Mouse (Mus musculus) lung, adult 2 months (tissue): ENCODE data around the gene Gm20388. TPM values are rescaled to one million over a fixed set of nuclear protein-coding genes. Genes with fewer than 3 reads are reported as not detected.

Experiments used
- DNase-seq: peaks from one replicate; pipeline ENCODE4 v3.0.0; 2022
- H3K4me1 ChIP-seq: fragments of 200-500 bp; 2 replicates; pipeline ENCODE4 v1.6.1; 2011; ENCODE audit warnings: low read length; ENCODE audit not compliant: control insufficient read depth, insufficient read depth
- H3K4me3 ChIP-seq: fragments of 200-500 bp; replicated peaks from 2 replicates; pipeline ENCODE3; 2011; ENCODE audit warnings: low read depth, mild to moderate bottlenecking, control low read depth, low read length; ENCODE audit errors: extremely low read depth
- CTCF ChIP-seq: fragments of 200-500 bp; IDR thresholded peaks from 2 replicates; pipeline ENCODE4 v1.5.1; 2011; ENCODE audit warnings: mild to moderate bottlenecking, low read length, control low read depth; ENCODE audit not compliant: insufficient read depth
- POLR2A ChIP-seq: fragments of 200-500 bp; IDR thresholded peaks from 2 replicates; pipeline ENCODE4 v1.6.1; 2011; ENCODE audit warnings: low read depth, mild to moderate bottlenecking, control low read depth, low read length, borderline replicate concordance; ENCODE audit errors: extremely low read depth
- WGBS: fragments of 180-500 bp; shearing (Covaris S2); methylation state at CpG from one replicate; pipeline ENCODE4 v1.1.7; 2018; 5-methylcytosine and 5-hydroxymethylcytosine counted together
- polyA plus RNA-seq: library from polyadenylated mRNA; depleted of rRNA; stranded (reverse); fragments of >200 nt; gene quantifications from 2 replicates; pipeline ENCODE4 v1.2.3, GENCODE M21; 2012

Gm20388 gene
- polyA plus RNA-seq, 1 experiment = 67.8 TPM

- DNase-seq = no peak
- WGBS = 76% methylated on average over 4 of the region's 4 CpGs
- Histone ChIP-seq H3K4me3 (no peak overlapping the region), H3K4me1 (no peaks in the 10 kb centered on the region; the same call in 1 of the 2 replicates)
- TF ChIP-seq POLR2A = no peak
- TF ChIP-seq CTCF = no peak
These were observed 20.7 kb downstream of the Gm20388 start for GRCm38 (mm10) chr8:119931317-119931716.

GRCm38 (mm10) chr8:119933681-119934080 is 23.0 kb downstream of the Gm20388 start:
- no peaks in the 10 kb centered on the region for H3K4me1 ChIP-seq
- H3K4me3 ChIP-seq = no peak overlapping the region
- no peak for TF ChIP-seq POLR2A
- TF ChIP-seq CTCF = no peak
- no peak for DNase-seq
- WGBS = 100% methylated on average over 4 of the region's 4 CpGs

GRCm38 (mm10) chr8:119935541-119935940 is 24.9 kb downstream of the Gm20388 start:
- WGBS = 60% methylated on average over 6 of the region's 6 CpGs
- TF ChIP-seq CTCF (no peak), POLR2A (no peak)
- Histone ChIP-seq H3K4me3 (no peak overlapping the region), H3K4me1 (no peaks in the 10 kb centered on the region)
- DNase-seq = no peak

GRCm38 (mm10) chr8:119938481-119938880 is 27.8 kb downstream of the Gm20388 start:
- H3K4me1 ChIP-seq = no peaks in the 10 kb centered on the region
- TF ChIP-seq POLR2A (no peak), CTCF (no peak)
- no peak overlapping the region for H3K4me3 ChIP-seq
- no peak for DNase-seq
- WGBS = 87% methylated on average over 7 of the region's 7 CpGs

DNA sequence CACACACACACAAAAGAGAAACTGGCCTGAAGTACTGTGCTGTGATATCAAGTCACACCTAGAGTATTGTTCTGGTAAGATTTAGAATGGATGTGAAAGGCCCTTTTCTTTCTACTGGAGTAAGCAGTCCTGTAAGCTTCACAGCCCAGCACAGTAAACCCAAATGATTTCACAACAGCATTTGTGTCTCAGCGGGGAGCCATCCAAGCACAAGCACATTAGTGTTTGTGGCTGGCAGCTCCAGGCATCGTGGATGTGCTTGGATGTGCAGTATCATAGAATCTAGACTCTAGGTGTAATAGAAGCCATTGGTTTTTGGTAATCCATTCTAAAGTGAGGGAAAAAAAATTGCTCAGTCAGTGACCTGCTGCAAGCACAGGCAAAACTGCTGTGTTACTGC is 28.7 kb downstream of the Gm20388 start:
- 74% methylated on average over 2 of the region's 2 CpGs for WGBS
- TF ChIP-seq CTCF = no peak
- TF ChIP-seq POLR2A = no peak
- H3K4me1 ChIP-seq = no peaks in the 10 kb centered on the region
- DNase-seq = no peak
- H3K4me3 ChIP-seq = no peak overlapping the region

DNA sequence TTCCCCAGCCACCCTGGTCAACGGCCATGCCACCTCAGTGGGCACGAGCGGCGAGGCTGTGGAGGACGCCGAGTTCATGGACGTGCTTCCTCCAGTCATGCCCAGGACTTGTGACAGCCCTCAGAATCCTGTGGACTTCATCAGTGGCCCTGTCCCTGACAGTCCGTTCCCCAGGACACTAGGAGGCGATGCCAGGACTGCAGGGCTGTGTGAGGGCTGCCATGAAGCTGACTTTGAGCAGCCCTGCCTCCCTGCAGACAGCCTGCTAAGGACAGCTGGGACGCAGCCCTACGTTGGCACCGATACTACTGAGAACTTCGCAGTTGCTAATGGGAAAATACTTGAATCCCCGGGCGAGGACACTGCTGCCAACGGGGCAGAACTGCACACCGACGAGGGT is 30.8 kb downstream of the Gm20388 start:
- 91% methylated on average over 18 of the region's 18 CpGs for WGBS
- Histone ChIP-seq H3K4me3 (no peak overlapping the region), H3K4me1 (no peaks in the 10 kb centered on the region)
- TF ChIP-seq CTCF = no peak
- no peak for DNase-seq

DNA sequence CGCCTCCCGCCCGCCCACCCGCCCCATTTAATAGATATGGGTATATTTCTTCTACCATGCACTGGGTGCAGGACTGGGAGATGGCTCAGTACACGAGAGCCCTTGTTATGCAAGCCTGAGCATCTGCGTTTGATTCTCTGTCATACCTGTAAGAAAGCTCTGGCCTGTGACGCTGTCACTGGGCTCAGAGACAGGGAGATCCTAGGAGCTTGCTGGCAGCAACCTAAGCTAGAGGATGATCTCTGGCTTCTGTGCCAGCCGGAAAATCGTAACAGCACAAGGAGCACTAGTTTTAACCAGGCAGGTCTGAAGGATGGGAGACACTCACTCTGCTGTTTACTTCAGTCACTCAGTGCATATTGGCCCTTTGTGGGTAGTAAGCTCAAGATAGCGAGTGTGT is 33.0 kb downstream of the Gm20388 start:
- Histone ChIP-seq H3K4me3 (no peak overlapping the region), H3K4me1 (no peaks in the 10 kb centered on the region)
- DNase-seq = no peak
- WGBS = 95% methylated on average over 10 of the region's 10 CpGs
- TF ChIP-seq CTCF (no peak), POLR2A (no peak)

DNA sequence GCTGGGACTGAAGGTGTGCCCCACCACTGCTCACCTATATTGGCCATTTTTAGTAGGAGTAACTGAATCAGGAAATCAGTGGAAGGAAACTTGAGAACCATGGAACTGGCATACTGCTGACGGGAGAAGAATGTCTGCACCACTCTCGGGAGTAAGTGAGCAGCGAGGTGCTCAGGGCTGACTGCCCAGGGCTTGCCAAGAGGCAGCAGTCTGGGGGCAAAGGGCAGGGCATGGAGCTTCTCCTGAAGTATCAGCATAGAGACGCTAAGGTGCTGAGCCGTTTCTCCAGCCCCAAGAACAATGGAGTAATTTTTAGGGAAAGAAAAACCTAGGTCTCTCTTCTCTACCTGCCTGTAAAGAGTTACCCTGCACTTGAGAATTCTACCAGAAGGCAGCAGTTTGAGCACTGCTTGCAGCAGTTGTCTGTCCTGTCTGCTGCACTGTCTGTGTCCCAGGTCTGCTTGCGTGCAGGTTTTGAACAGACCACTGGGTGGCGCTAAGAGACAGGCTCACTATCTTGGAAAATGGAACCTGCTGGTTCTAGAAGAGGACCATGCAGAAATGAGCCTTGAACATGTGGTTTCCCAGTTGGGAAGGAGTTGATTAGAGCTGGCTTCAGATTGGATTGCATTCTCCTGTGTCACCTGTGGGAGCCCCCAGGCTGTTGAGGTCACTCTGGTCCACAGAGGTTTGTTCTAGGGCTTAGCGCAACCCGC is 33.6 kb downstream of the Gm20388 start:
- TF ChIP-seq CTCF (peak; percentile 91), POLR2A (no peak)
- WGBS = 59% methylated on average over 9 of the region's 9 CpGs
- H3K4me3 ChIP-seq = no peak overlapping the region
- no peaks in the 10 kb centered on the region for H3K4me1 ChIP-seq
- DNase-seq = peak; percentile 63

DNA sequence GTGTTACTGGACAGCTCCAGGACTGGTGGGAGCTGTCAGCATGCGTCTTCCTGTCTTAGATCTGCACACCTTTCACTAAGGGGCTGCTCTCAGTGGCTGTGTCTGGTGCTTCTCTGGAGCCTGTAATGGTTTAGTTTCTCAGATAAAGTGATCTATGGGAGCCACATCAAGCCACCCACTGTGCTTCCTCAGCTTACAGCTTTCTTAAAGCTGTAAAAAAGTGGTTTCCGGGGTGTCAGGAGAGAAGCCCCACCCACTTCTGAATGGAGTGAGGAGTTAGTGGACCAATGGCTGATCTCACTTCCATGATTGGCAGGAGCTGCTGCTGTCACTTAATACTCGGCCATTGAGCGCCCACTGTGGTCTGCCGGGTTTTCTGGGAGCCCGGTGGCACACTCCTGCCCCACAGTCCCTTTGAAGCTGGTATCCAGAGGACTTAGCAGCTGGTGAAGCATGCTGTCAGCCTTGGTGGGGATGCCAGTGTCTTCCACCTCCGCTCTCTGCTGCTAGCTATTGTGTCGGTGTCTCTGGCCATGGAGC is 35.8 kb downstream of the Gm20388 start:
- Histone ChIP-seq H3K4me3 (no peak overlapping the region), H3K4me1 (no peaks in the 10 kb centered on the region)
- 80% methylated on average over 8 of the region's 8 CpGs for WGBS
- no peak for TF ChIP-seq POLR2A
- no peak for TF ChIP-seq CTCF
- no peak for DNase-seq

- DNase-seq = no peak
- no peaks in the 10 kb centered on the region for H3K4me1 ChIP-seq
- 79% methylated on average over 19 of the region's 19 CpGs for WGBS
- no peak overlapping the region for H3K4me3 ChIP-seq
- TF ChIP-seq CTCF = no peak
These were observed 37.0 kb downstream of the Gm20388 start for GRCm38 (mm10) chr8:119947653-119948052.

GRCm38 (mm10) chr8:119948340-119948739 is 37.7 kb downstream of the Gm20388 start:
- no peak for DNase-seq
- H3K4me1 ChIP-seq = no peaks in the 10 kb centered on the region
- H3K4me3 ChIP-seq = no peak overlapping the region
- TF ChIP-seq POLR2A (no peak), CTCF (no peak)
- 85% methylated on average over 15 of the region's 15 CpGs for WGBS
